Mouse (Mus musculus) bone marrow, adult 2 months (tissue): ENCODE data around the gene Snx1.

Source experiments
- CTCF ChIP-seq: fragments of 200-500 bp; IDR thresholded peaks from 2 replicates; pipeline ENCODE4 v1.5.1; 2011; ENCODE audit warnings: low read length, control low read depth; ENCODE audit not compliant: control insufficient read depth, insufficient read depth
- POLR2A ChIP-seq: fragments of 200-500 bp; IDR thresholded peaks from 2 replicates; pipeline ENCODE4 v1.6.1; 2011; ENCODE audit warnings: low read depth, mild to moderate bottlenecking, control low read depth, low read length, borderline replicate concordance; ENCODE audit not compliant: control insufficient read depth

DNA sequence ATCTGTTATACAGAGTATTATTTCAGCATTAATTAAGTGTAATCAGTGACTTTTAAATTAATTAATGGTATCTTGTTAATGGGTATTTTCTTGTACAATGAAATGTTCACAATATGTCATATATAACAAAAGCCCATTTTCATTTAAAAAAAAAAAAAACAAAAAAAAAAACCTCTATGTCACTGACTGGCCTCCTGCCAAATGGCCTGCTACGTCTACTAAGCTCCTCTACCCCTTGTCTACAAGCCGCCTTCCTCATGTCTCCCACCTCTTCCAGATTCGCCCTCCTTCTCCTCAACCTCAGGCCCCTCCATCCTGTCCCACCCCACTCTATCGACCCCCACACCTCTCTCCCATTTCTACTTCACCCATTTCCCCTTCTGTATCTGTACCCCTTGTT lies 74.9 kb downstream of the Snx1 start:
- TF ChIP-seq POLR2A (no peak), CTCF (no peak)
